Mouse (Mus musculus) hindbrain, embryonic 14.5 days (tissue): ENCODE results near the gene AA792892. TPM values are rescaled to one million over a fixed set of nuclear protein-coding genes. Genes with fewer than 3 reads are reported as not detected.
"Not testable (repeated sequence)": the region's sequence is repeated elsewhere in the genome, so short reads cannot be mapped to it uniquely, and the experiment has no call there.

Experiments
- ATAC-seq: fragments of 200-750 bp; cut with Nextera tagmentation; 2 replicates; pipeline ENCODE4 v1.8.0; 2017; ENCODE audit warnings: moderate number of reproducible peaks, mild to moderate bottlenecking, moderate TSS enrichment, moderate library complexity; ENCODE audit not compliant: low FRiP score
- DNase-seq: peaks from one replicate; pipeline ENCODE4 v3.0.0-alpha.2; 2015; ENCODE audit warnings: low spot score
- H3K27ac ChIP-seq: fragments of 300-500 bp; sonication (generic); 2 replicates; pipeline ENCODE4 v1.5.1; 2014; ENCODE audit warnings: mild to moderate bottlenecking, moderate library complexity
- H3K27me3 ChIP-seq: fragments of 300-500 bp; sonication (generic); 2 replicates; pipeline ENCODE4 v1.6.1; 2014; ENCODE audit warnings: mild to moderate bottlenecking, low read length, mixed read lengths; ENCODE audit not compliant: control insufficient read depth, insufficient read depth
- H3K36me3 ChIP-seq: fragments of 300-500 bp; sonication (generic); replicated peaks from 2 replicates; pipeline ENCODE4 v1.6.1; 2014; ENCODE audit not compliant: control insufficient read depth, insufficient read depth
- H3K4me1 ChIP-seq: fragments of 300-500 bp; sonication (generic); replicated peaks from 2 replicates; pipeline ENCODE4 v1.6.1; 2014; ENCODE audit warnings: antibody characterized with exemption, low read length, mixed read lengths; ENCODE audit not compliant: control insufficient read depth, insufficient read depth
- H3K4me2 ChIP-seq: fragments of 300-500 bp; sonication (generic); replicated peaks from 2 replicates; pipeline ENCODE4 v1.6.1; 2014; ENCODE audit warnings: mild to moderate bottlenecking, moderate library complexity
- H3K4me3 ChIP-seq: fragments of 300-500 bp; sonication (generic); replicated peaks from 2 replicates; pipeline ENCODE4 v1.5.1; 2014; ENCODE audit warnings: mild to moderate bottlenecking, low read length
- H3K9ac ChIP-seq: fragments of 300-500 bp; sonication (generic); 2 replicates; pipeline ENCODE4 v1.6.1; 2014
- H3K9me3 ChIP-seq: fragments of 300-500 bp; sonication (generic); 2 replicates; pipeline ENCODE4 v1.6.1; 2016; ENCODE audit warnings: low read length; ENCODE audit not compliant: control insufficient read depth
- WGBS: fragments of 180-500 bp; shearing (Covaris S2); extraction: QIAGEN DNeasy Blood & Tissue Kit; methylation state at CpG from one replicate; pipeline ENCODE4 v1.1.7; 2014; 5-methylcytosine and 5-hydroxymethylcytosine counted together
- polyA plus RNA-seq: library from polyadenylated mRNA; unstranded; fragments of >200 nt; fragmentation: Nextera tagmentation; extraction: Ambion mirVana; gene quantifications from 2 replicates; pipeline ENCODE4 v1.2.1, GENCODE M21; 2014

Gene AA792892
- polyA plus RNA-seq = not detected in 2 replicates

DNA sequence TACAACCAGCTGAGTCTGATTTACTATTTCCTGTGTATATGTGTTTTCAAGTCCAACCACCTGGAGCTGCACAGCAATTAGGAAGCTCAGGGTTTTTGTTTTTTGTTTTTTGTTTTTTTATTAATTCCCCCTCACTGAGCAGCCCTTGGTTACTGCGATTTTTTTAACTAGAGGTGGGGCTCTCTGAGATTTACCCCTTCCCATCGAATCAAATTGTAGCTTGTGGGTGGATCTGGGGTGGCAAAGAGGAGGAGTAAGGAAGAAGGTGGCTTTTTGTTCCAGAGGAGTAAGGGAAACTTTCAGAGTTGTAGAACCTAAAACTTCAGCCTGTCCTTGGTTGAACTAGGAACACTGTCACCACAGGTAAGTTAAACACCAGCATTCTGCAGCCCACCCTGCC, at the start of gene AA792892:
AA792892 (plus strand) TSS at position 301 of the 400 bp plus-strand sequence.
- not testable (repeated sequence) for H3K27ac ChIP-seq, DNase-seq, H3K27me3 ChIP-seq, H3K4me1 ChIP-seq, H3K4me3 ChIP-seq, H3K9ac ChIP-seq, H3K36me3 ChIP-seq, ATAC-seq, H3K9me3 ChIP-seq, H3K4me2 ChIP-seq
- WGBS = no CpG with 5 or more reads among the region's 2 CpGs

DNA sequence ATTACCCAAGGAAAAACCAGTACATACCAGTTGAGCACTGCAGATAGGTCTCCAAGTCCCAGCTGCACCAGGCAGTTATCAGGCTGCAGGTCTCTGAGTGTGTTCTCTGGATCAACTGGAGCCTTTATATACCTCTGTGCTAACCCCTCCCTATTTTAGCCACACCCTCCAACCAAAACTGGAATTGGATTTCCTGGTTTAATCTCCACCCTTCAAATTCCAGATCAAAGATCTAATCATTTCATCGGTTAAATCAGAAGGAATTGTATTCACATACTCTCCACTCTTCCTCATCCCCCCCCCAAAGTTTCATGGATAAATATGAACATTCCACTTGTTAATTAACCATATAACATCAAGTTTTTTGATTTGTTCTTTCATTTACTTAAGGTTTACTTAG, 32.9 kb upstream of the AA792892 start, which contains the start of gene A430089I19Rik:
A430089I19Rik (minus strand) TSS at position 101 of the 400 bp plus-strand sequence.
- H3K9me3 ChIP-seq, H3K4me3 ChIP-seq, ATAC-seq, H3K27ac ChIP-seq, H3K9ac ChIP-seq, H3K27me3 ChIP-seq, H3K36me3 ChIP-seq, H3K4me1 ChIP-seq, DNase-seq, H3K4me2 ChIP-seq: not testable (repeated sequence)
- WGBS = 100% methylated on average over 1 of the region's 1 CpGs

DNA sequence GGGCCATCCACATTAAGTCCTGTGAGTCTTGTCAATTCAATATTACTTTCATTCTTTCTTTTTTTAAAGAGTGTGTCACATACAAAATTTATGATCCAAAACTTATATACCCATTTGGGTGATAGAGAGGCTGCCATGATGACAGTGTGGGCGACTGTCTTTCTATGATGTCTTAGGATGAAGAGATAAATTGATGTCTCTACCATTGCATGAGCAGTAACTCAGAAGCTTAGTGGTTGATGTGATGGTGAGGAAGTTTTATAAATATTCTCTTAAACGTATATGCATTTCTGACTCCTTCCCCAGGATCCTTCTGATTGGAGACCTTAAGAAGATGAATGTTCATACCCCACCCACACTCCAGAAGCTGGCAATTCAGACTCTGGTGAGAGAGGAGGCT, 25.4 kb upstream of the AA792892 start, which contains the start of gene Gm6502:
Gm6502 (plus strand) TSS at position 301 of the 400 bp plus-strand sequence.
- not testable (repeated sequence) for ATAC-seq, H3K9ac ChIP-seq, H3K27me3 ChIP-seq, H3K27ac ChIP-seq, H3K9me3 ChIP-seq, H3K4me3 ChIP-seq, H3K4me1 ChIP-seq, H3K4me2 ChIP-seq, DNase-seq, H3K36me3 ChIP-seq
- no CpG with 5 or more reads among the region's 2 CpGs for WGBS

Other genes with a start within 250 kb of the AA792892 start
- not detected in 2 replicates for gene Gm3106, start 121.7 kb upstream of the AA792892 start, polyA plus RNA-seq
- not detected in 2 replicates for gene A430089I19Rik, start 33.0 kb upstream of the AA792892 start, polyA plus RNA-seq
- not detected in 2 replicates for gene Gm6502, start 25.3 kb upstream of the AA792892 start, polyA plus RNA-seq
- not detected in 2 replicates for gene Gm7682, start 106.0 kb downstream of the AA792892 start, polyA plus RNA-seq
- gene Gm3139, start 186.5 kb downstream of the AA792892 start, polyA plus RNA-seq = not detected in 2 replicates